Mouse (Mus musculus) neutrophil, adult 65 days (primary cell): ENCODE results near the gene Nckap5l. TPM values are rescaled to one million over a fixed set of nuclear protein-coding genes. Genes with fewer than 3 reads are reported as not detected.

Source experiments
- total RNA-seq: library from RNA; stranded (reverse); gene quantifications from 2 replicates; pipeline ENCODE4 v1.2.4, GENCODE M21; 2023

Gene Nckap5l
- 1.0 and 3.3 TPM in 2 replicates for total RNA-seq

DNA sequence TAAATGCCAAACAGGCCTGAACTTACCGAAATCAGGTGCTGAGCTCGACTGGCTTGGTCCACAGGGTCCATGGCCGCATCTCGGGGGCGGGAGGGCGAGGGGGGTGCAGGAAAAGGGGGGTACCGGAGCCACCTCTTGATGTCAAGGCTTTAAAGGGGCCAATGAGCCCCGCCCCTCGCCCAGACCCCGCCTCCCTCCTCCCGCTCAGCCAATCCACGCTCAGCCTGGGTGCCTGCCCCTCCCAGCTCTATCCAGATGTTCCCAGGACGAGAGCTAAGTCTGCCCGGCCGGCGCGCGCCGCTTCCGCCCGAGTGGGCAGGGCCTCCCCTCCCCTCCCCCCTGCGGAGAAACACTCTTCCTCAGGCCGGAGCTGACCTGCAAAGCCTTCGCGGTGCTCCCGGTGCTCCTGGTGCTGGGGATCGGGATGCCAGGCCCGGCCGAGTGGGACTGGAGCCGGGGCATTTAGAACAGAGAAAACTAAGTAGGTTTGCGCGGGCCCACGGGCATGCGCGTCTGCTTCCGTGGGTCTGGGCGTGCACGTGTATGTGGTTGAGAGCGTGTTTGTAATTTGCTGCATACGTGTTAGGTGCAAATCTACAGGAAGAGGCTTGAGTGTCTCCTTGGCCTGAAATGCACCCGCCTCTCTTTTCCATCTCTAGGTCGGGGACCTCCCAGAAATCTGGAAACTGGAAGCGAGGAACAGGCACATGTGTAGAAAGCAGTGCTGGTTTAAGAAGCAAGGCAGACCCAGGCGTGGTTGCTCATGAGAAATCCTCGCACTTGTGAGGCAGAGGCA lies at the start of gene Nckap5l:
TSS of gene Nckap5l (minus strand) at position 143 of the 796 bp plus-strand sequence.

GRCm38 (mm10) chr15:99474576-99474926 lies 17.0 kb upstream of the Nckap5l start, which contains the start of gene Bcdin3d:
Bcdin3d (minus strand) TSS chr15:99474730.

GRCm38 (mm10) chr15:99392486-99393385 lies 64.8 kb downstream of the Nckap5l start, which contains the start of gene Tmbim6:
Tmbim6 (plus strand) TSS chr15:99392882.

Other genes with a start within 250 kb of the Nckap5l start
- gene Kcnh3, start 232.9 kb downstream of the Nckap5l start, total RNA-seq = not detected in 2 replicates
- 55.8 and 72.9 TPM in 2 replicates for gene Mcrs1, start 205.8 kb downstream of the Nckap5l start, total RNA-seq
- 0.66 and 2.8 TPM in 2 replicates for gene Prpf40b, start 162.7 kb downstream of the Nckap5l start, total RNA-seq
- not detected in 2 replicates for gene Fam186b, start 161.9 kb downstream of the Nckap5l start, total RNA-seq
- 62.7 and 87.7 TPM in 2 replicates for gene Fmnl3, start 87.3 kb downstream of the Nckap5l start, total RNA-seq
- 635 and 663 TPM in 2 replicates for gene Tmbim6, start 64.9 kb downstream of the Nckap5l start, total RNA-seq
- gene Bcdin3d, start 17.0 kb upstream of the Nckap5l start, total RNA-seq = 4.1 and 4.9 TPM in 2 replicates
- gene Faim2, start 70.4 kb upstream of the Nckap5l start, total RNA-seq = 0.60 and 0.79 TPM in 2 replicates
- gene Aqp2, start 121.3 kb upstream of the Nckap5l start, total RNA-seq = not detected in 2 replicates
- not detected in 2 replicates for gene Aqp5, start 133.0 kb upstream of the Nckap5l start, total RNA-seq
- gene Aqp6, start 143.7 kb upstream of the Nckap5l start, total RNA-seq = not detected in 2 replicates
- gene Racgap1, start 193.9 kb upstream of the Nckap5l start, total RNA-seq = 68.7 and 70.9 TPM in 2 replicates
- gene Asic1, start 212.6 kb upstream of the Nckap5l start, total RNA-seq = 0.28 TPM in 1 of 2 replicates, not detected in the other
- gene Smarcd1, start 244.4 kb upstream of the Nckap5l start, total RNA-seq = 18.8 and 19.3 TPM in 2 replicates
- 2.2 and 3.7 TPM in 2 replicates for gene Gm17349, start 247.7 kb upstream of the Nckap5l start, total RNA-seq